Mouse (Mus musculus) heart, adult 2 months (tissue): ENCODE measurements at regions not wholly inside any gene's neighbourhood (a gene's known extent, or its start where the extent isn't known, plus 50 kb on each side); places are given as distances from the start of the nearest gene placed in this dataset.

Experiments used
- DNase-seq, 2 experiments: peaks; one replicate each; pipeline ENCODE4 v3.0.0; 2021
- H3K27ac ChIP-seq: fragments of 200-600 bp; 2 replicates; pipeline ENCODE4 v1.8.1; 2022
- H3K27me3 ChIP-seq: fragments of 200-500 bp; 2 replicates; pipeline ENCODE4 v1.6.1; 2012; ENCODE audit warnings: mild to moderate bottlenecking, low read length, inconsistent platforms, mixed read lengths; ENCODE audit not compliant: control insufficient read depth, insufficient read depth
- H3K36me3 ChIP-seq: fragments of 200-500 bp; 2 replicates; pipeline ENCODE4 v1.6.1; 2012; ENCODE audit warnings: low read length, inconsistent platforms; ENCODE audit not compliant: control insufficient read depth, insufficient read depth
- H3K4me1 ChIP-seq: fragments of 200-500 bp; 2 replicates; pipeline ENCODE4 v1.6.1; 2011; ENCODE audit warnings: low read length; ENCODE audit not compliant: control insufficient read depth, insufficient read depth
- H3K4me3 ChIP-seq: fragments of 200-600 bp; 2 replicates; pipeline ENCODE4 v1.8.1; 2022
- H3K79me2 ChIP-seq: fragments of 200-500 bp; replicated peaks from 2 replicates; pipeline ENCODE4 v1.6.1; 2012; ENCODE audit warnings: mild to moderate bottlenecking, inconsistent platforms, low read length, moderate library complexity, mixed read lengths; ENCODE audit not compliant: control insufficient read depth, insufficient read depth
- H3K9ac ChIP-seq: fragments of 200-500 bp; 2 replicates; pipeline ENCODE4 v1.6.1; 2012; ENCODE audit warnings: low read depth, mild to moderate bottlenecking, control low read depth, inconsistent platforms, low read length, mixed read lengths
- CTCF ChIP-seq: fragments of 200-600 bp; IDR thresholded peaks from 2 replicates; pipeline ENCODE4 v1.8.1; 2022; ENCODE audit warnings: antibody characterized with exemption, mild to moderate bottlenecking, moderate library complexity
- EP300 ChIP-seq: fragments of 200-500 bp; IDR thresholded peaks from 2 replicates; pipeline ENCODE4 v1.6.1; 2011; ENCODE audit warnings: low read depth, low read length, control low read depth; ENCODE audit not compliant: insufficient read depth
- POLR2A ChIP-seq: fragments of 200-500 bp; IDR thresholded peaks from 2 replicates; pipeline ENCODE4 v1.6.1; 2011; ENCODE audit warnings: mild to moderate bottlenecking, low read depth, low read length, control low read depth; ENCODE audit not compliant: insufficient read depth
- WGBS: fragments of 180-500 bp; shearing (Covaris S2); methylation state at CpG from one replicate; pipeline ENCODE4 v1.1.7; 2018; 5-methylcytosine and 5-hydroxymethylcytosine counted together
- intact Hi-C: fragments of 180-260 bp; cut with DNase I; formaldehyde crosslinking; loops from one replicate; pipeline ENCODE4 v1.15.1; 2025

DNA sequence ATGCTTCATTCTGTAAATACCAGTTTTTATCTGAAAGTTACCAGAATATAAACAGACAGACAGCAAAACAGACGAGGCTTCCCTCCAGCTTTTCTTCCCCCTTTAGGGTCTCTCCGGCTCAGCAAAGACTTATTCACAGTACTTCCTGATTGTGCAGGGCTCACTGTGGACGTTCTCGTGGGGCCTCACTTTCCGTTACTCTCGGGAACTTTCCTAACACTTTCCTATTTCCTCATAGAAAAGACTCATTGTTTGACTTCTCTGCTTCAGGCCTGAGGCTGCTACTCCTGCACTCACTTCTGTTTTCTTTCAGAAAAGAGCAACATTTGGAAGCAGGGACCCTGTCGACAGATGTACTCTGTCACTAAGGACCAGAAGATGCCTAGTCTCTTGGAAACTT lies 197.4 kb downstream of the Tgfb2 start:
- Histone ChIP-seq H3K36me3 (no peaks in the 10 kb centered on the region), H3K27me3 (no peaks in the 10 kb centered on the region), H3K9ac (no peak overlapping the region), H3K4me1 (no peaks in the 10 kb centered on the region), H3K79me2 (no peaks in the 10 kb centered on the region), H3K4me3 (no peak overlapping the region), H3K27ac (peak overlapping the region; percentile 9; the same call in 1 of the 2 replicates)
- no peak for TF ChIP-seq EP300
- no peak for TF ChIP-seq CTCF
- TF ChIP-seq POLR2A, result no peak
- WGBS, result 26% methylated on average over 7 of the region's 7 CpGs
- peak in 1 of 2 experiments; percentile 8 for DNase-seq
- intact Hi-C loops, result no loop called here

DNA sequence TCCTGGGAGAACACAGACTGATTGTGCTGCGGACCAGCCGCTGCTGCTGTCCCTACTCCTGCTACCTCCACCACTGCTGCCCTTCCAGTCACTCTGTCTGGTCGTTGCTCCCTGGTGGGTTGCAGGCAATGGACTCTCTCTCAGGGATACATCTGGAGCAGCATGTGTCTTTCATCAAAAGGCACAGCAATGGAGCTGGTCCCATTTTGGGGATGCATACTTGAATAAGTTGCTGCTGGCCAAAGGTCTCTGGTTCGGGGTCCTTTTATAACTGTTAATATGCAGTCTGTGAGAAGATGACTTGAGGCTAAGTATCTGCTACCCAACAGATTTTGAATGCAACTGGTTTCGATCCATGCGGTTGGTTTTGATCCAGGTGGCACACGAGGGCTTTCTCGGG lies 197.8 kb downstream of the Tgfb2 start:
- intact Hi-C loops, result no loop called here
- no peaks in the 10 kb centered on the region for H3K36me3 ChIP-seq
- no peaks in the 10 kb centered on the region for H3K27me3 ChIP-seq
- peak overlapping the region; percentile 9; the same call in 1 of the 2 replicates for H3K27ac ChIP-seq
- DNase-seq, result no peak
- TF ChIP-seq POLR2A (no peak), EP300 (no peak), CTCF (no peak)
- no peak overlapping the region for H3K4me3 ChIP-seq
- no peaks in the 10 kb centered on the region for H3K79me2 ChIP-seq
- no peaks in the 10 kb centered on the region for H3K4me1 ChIP-seq
- 64% methylated on average over 8 of the region's 8 CpGs for WGBS
- H3K9ac ChIP-seq, result no peak overlapping the region

DNA sequence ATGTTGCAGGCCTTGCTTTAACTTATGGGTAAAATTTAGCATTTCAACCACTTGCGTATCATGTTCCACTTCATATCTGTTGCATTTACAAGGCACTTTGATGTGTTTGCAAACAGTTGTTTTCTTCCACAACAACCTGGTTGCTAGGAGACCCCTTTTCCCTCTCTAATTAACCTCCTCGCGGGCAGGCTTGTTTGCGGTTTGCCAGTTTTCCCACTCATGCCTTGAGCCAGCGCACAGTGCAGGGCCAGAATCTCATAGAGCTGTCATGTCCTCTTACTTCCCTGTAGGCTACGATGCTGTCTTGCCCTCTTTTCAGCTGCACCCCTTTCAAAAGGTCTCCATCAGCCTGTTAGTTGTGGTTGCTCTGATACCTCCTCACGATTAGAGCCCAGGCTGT lies 199.3 kb downstream of the Tgfb2 start:
- Histone ChIP-seq H3K4me1 (no peaks in the 10 kb centered on the region), H3K79me2 (no peaks in the 10 kb centered on the region), H3K27ac (no peak overlapping the region), H3K36me3 (no peaks in the 10 kb centered on the region), H3K27me3 (no peaks in the 10 kb centered on the region), H3K4me3 (no peak overlapping the region), H3K9ac (no peak overlapping the region)
- DNase-seq, result no peak
- WGBS, result 91% methylated on average over 7 of the region's 7 CpGs
- TF ChIP-seq EP300 (no peak), CTCF (no peak), POLR2A (no peak)
- intact Hi-C loops, result no loop called here

DNA sequence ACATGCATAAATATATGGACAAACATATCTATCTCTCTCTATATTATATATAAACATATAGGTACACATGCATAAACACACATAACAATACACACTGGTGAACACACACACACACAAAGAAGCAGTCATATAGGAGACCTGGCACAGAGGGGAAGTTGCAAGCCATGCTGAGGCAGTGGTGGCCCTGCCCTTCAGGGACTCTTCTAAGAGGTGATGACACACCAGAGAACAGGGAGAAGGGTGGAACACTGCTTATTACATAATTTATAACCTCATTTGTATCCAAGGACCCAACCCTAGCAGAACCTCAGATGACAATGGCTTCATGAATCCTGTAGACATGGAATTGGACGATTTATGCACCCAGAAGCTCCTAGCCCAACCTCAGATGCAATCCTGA lies 199.9 kb downstream of the Tgfb2 start:
- Histone ChIP-seq H3K36me3 (no peaks in the 10 kb centered on the region), H3K4me1 (no peaks in the 10 kb centered on the region), H3K9ac (no peak overlapping the region), H3K27ac (no peak overlapping the region), H3K27me3 (no peaks in the 10 kb centered on the region), H3K79me2 (no peaks in the 10 kb centered on the region), H3K4me3 (no peak overlapping the region)
- no peak for TF ChIP-seq EP300
- TF ChIP-seq CTCF, result no peak
- no peak for TF ChIP-seq POLR2A
- intact Hi-C loops, result no loop called here
- WGBS, result 56% methylated on average over 1 of the region's 1 CpGs
- no peak for DNase-seq

DNA sequence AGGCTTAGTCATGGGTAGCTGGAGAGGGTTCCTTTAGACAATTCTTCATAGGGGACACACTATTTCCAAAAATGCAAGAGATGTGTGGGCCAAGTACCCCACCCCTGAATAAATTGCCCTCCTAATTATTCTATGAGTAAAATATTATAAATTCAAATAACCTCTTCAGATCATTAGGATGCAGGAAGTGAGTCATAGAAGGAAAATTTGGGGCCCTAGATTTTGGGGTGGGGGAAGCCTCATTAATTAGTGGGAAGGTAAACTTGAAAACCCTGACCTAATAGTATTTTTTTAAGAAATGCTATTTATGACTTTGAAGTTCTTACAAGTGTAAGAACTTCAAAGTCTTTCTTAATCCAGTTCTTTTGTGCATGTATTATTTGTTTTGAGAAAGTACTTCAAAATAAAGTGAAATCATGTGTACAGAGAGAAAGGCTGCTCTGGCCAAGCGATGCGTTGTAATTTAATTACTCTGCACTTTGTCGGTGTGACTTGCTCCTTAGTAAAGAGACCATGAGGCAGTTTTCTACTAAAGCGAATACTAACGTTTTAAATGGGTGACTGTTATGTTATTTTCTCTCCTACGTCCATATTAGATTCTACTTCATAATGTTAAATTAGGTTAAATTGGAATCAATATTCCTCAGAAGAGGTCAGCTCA lies 200.6 kb downstream of the Tgfb2 start:
- Histone ChIP-seq H3K79me2 (no peaks in the 10 kb centered on the region), H3K36me3 (no peaks in the 10 kb centered on the region), H3K27ac (no peak overlapping the region), H3K4me1 (no peaks in the 10 kb centered on the region), H3K4me3 (no peak overlapping the region), H3K27me3 (no peaks in the 10 kb centered on the region), H3K9ac (no peak overlapping the region)
- intact Hi-C loops, result no loop called here
- no peak for DNase-seq
- 94% methylated on average over 6 of the region's 6 CpGs for WGBS
- TF ChIP-seq POLR2A (no peak), CTCF (no peak), EP300 (no peak)

DNA sequence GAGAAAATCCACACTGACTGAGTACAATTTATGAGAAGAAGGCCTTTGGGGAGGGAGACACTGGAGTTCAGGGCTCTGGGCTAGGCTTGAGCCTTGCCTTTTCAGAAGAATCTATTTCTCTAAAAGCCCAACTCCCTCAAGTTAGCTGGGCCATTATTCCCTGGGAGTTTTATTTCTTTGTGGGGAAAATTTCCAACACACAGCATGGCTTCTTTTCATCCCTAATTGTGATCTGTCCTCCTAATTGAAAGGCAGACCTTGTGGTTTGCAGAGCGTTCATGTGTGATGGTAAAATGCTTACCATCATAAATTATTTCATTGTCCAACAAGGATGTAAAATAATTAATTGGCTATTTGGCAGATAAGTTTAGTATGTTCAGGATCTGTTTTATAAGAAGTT lies 204.1 kb downstream of the Tgfb2 start:
- H3K79me2 ChIP-seq, result no peaks in the 10 kb centered on the region
- intact Hi-C loops, result no loop called here
- TF ChIP-seq EP300, result no peak
- H3K9ac ChIP-seq, result no peak overlapping the region
- no peak overlapping the region for H3K27ac ChIP-seq
- no peaks in the 10 kb centered on the region for H3K36me3 ChIP-seq
- H3K4me3 ChIP-seq, result no peak overlapping the region
- no peaks in the 10 kb centered on the region for H3K4me1 ChIP-seq
- 91% methylated on average over 1 of the region's 1 CpGs for WGBS
- no peak for DNase-seq
- no peaks in the 10 kb centered on the region for H3K27me3 ChIP-seq
